Mouse (Mus musculus) left cerebral cortex, adult 18-20 months (tissue): ENCODE data around the gene Slc37a3. TPM values are rescaled to one million over a fixed set of nuclear protein-coding genes. Genes with fewer than 3 reads are reported as not detected.

Source experiments
- total RNA-seq, 2 experiments: library from RNA; stranded (reverse); gene quantifications; 2 replicates each; pipeline ENCODE4 v1.2.3; 2021

The Slc37a3 gene
- total RNA-seq, 2 experiments from 2014 or later, result 65.9 to 71.6 TPM

Other genes with a start within 250 kb of the Slc37a3 start
- 10 to 100 TPM; 40.2 to 47.6 TPM for gene Kdm7a, start 170.9 kb downstream of the Slc37a3 start, total RNA-seq
- not detected for gene Rab19, start 3.5 kb upstream of the Slc37a3 start, total RNA-seq
- gene Mkrn1, start 42.8 kb upstream of the Slc37a3 start, total RNA-seq, result 100 to 1,000 TPM; 130 to 131 TPM
- 10 to 100 TPM; 25.6 to 26.8 TPM for gene Dennd2a, start 180.2 kb upstream of the Slc37a3 start, total RNA-seq
- gene Adck2, start 196.2 kb upstream of the Slc37a3 start, total RNA-seq, result 10 to 100 TPM; 30.7 to 35.1 TPM
- 1 to 10 TPM in 1 of 2 experiments, not detected in 1; 1.1 TPM for gene Gm42420, start 208.1 kb upstream of the Slc37a3 start, total RNA-seq
- gene Ndufb2, start 214.9 kb upstream of the Slc37a3 start, total RNA-seq, result 100 to 1,000 TPM; 173 to 197 TPM